Mouse (Mus musculus): ENCODE measurements around the gene Gpr139. TPM values are rescaled to one million over a fixed set of nuclear protein-coding genes. Genes with fewer than 3 reads are reported as not detected.

Gpr139 gene
- total and polyA plus RNA-seq, 3 experiments, result not detected

- Histone ChIP-seq H3K9me3 (replicated peaks) (peaks cover 61% of the 10 kb centered on the region), H3K4me3 (ENCODE audit: low read depth, low read length) (0 out of 2 replicates have a peak overlapping the region, but pooled peaks have one; percentile 4), H3K4me1 (ENCODE audit: insufficient read depth, low read depth, low read length) (no peaks in the 10 kb centered on the region), H3K36me3 (replicated peaks) (no peaks in the 10 kb centered on the region), H3K27me3 (ENCODE audit: insufficient read depth, low read length) (no peaks in the 10 kb centered on the region)
- TF ChIP-seq TAL1 (conservative IDR thresholded peaks at IDR 0.05; ENCODE audit: low read depth, low read length) (no peak), GATA1 (IDR thresholded peaks at IDR 0.05; ENCODE audit: borderline replicate concordance, low read length) (no peak), GATA2 (IDR thresholded peaks at IDR 0.05; ENCODE audit: borderline replicate concordance, low read depth, low read length) (no peak), CTCF (IDR thresholded peaks at IDR 0.05; ENCODE audit: low read depth, low read length) (no peak), POLR2AphosphoS5 (IDR thresholded peaks at IDR 0.05; ENCODE audit: insufficient replicate concordance, low read depth, low read length) (no peak)
- no peak for DNase-seq (ENCODE audit: low spot score)
- ATAC-seq (ENCODE audit: extremely low read depth, insufficient number of reproducible peaks, low FRiP score, poor library complexity, severe bottlenecking), result no peak
These were observed 958 bp upstream of the Gpr139 start for GRCm38 (mm10) chr7:119185181-119185940.

GRCm38 (mm10) chr7:119181053-119181452 lies 3.4 kb downstream of the Gpr139 start:
- Histone ChIP-seq H3K27me3 (ENCODE audit: insufficient read depth, low read length) (no peaks in the 10 kb centered on the region), H3K9me3 (replicated peaks) (peaks cover 57% of the 10 kb centered on the region), H3K4me1 (ENCODE audit: insufficient read depth, low read depth, low read length) (no peaks in the 10 kb centered on the region), H3K4me3 (ENCODE audit: low read depth, low read length) (no peak overlapping the region), H3K36me3 (replicated peaks) (no peaks in the 10 kb centered on the region)
- no peak for DNase-seq (ENCODE audit: low spot score)
- ATAC-seq (ENCODE audit: extremely low read depth, insufficient number of reproducible peaks, low FRiP score, poor library complexity, severe bottlenecking), result no peak
- TF ChIP-seq GATA2 (IDR thresholded peaks at IDR 0.05; ENCODE audit: borderline replicate concordance, low read depth, low read length) (no peak), POLR2AphosphoS5 (IDR thresholded peaks at IDR 0.05; ENCODE audit: insufficient replicate concordance, low read depth, low read length) (no peak), TAL1 (conservative IDR thresholded peaks at IDR 0.05; ENCODE audit: low read depth, low read length) (no peak), CTCF (IDR thresholded peaks at IDR 0.05; ENCODE audit: low read depth, low read length) (no peak), GATA1 (IDR thresholded peaks at IDR 0.05; ENCODE audit: borderline replicate concordance, low read length) (no peak)

GRCm38 (mm10) chr7:119160015-119160414 lies 24.4 kb downstream of the Gpr139 start:
- Histone ChIP-seq H3K36me3 (replicated peaks) (no peaks in the 10 kb centered on the region), H3K4me3 (ENCODE audit: low read depth, low read length) (no peak overlapping the region), H3K27me3 (ENCODE audit: insufficient read depth, low read length) (no peaks in the 10 kb centered on the region), H3K9me3 (replicated peaks) (peaks cover 21% of the 10 kb centered on the region), H3K4me1 (ENCODE audit: insufficient read depth, low read depth, low read length) (no peaks in the 10 kb centered on the region)
- no peak for DNase-seq (ENCODE audit: low spot score)
- ATAC-seq (ENCODE audit: extremely low read depth, insufficient number of reproducible peaks, low FRiP score, poor library complexity, severe bottlenecking), result no peak
- TF ChIP-seq TAL1 (conservative IDR thresholded peaks at IDR 0.05; ENCODE audit: low read depth, low read length) (no peak), CTCF (IDR thresholded peaks at IDR 0.05; ENCODE audit: low read depth, low read length) (no peak), POLR2AphosphoS5 (IDR thresholded peaks at IDR 0.05; ENCODE audit: insufficient replicate concordance, low read depth, low read length) (no peak), GATA2 (IDR thresholded peaks at IDR 0.05; ENCODE audit: borderline replicate concordance, low read depth, low read length) (no peak), GATA1 (IDR thresholded peaks at IDR 0.05; ENCODE audit: borderline replicate concordance, low read length) (no peak)

- Histone ChIP-seq H3K9me3 (replicated peaks) (peaks cover 13% of the 10 kb centered on the region), H3K4me1 (ENCODE audit: insufficient read depth, low read depth, low read length) (no peaks in the 10 kb centered on the region), H3K36me3 (replicated peaks) (no peaks in the 10 kb centered on the region), H3K4me3 (ENCODE audit: low read depth, low read length) (no peak overlapping the region), H3K27me3 (ENCODE audit: insufficient read depth, low read length) (no peaks in the 10 kb centered on the region)
- DNase-seq (ENCODE audit: low spot score), result no peak
- no peak for TF ChIP-seq GATA1 (IDR thresholded peaks at IDR 0.05; ENCODE audit: borderline replicate concordance, low read length)
- TF ChIP-seq TAL1 (conservative IDR thresholded peaks at IDR 0.05; ENCODE audit: low read depth, low read length), result no peak
- no peak for TF ChIP-seq CTCF (IDR thresholded peaks at IDR 0.05; ENCODE audit: low read depth, low read length)
- no peak for ATAC-seq (ENCODE audit: extremely low read depth, insufficient number of reproducible peaks, low FRiP score, poor library complexity, severe bottlenecking)
These were observed 72.6 kb downstream of the Gpr139 start for GRCm38 (mm10) chr7:119111771-119112170.

- Histone ChIP-seq H3K4me3 (ENCODE audit: low read depth, low read length) (no peak overlapping the region), H3K9me3 (replicated peaks) (peaks cover 24% of the 10 kb centered on the region), H3K4me1 (ENCODE audit: insufficient read depth, low read depth, low read length) (no peaks in the 10 kb centered on the region), H3K27me3 (ENCODE audit: insufficient read depth, low read length) (no peaks in the 10 kb centered on the region), H3K36me3 (replicated peaks) (no peaks in the 10 kb centered on the region)
- DNase-seq (ENCODE audit: low spot score) (no peak), ATAC-seq (ENCODE audit: extremely low read depth, insufficient number of reproducible peaks, low FRiP score, poor library complexity, severe bottlenecking) (no peak)
- TF ChIP-seq GATA1 (IDR thresholded peaks at IDR 0.05; ENCODE audit: borderline replicate concordance, low read length), result no peak
- TF ChIP-seq POLR2AphosphoS5 (IDR thresholded peaks at IDR 0.05; ENCODE audit: insufficient replicate concordance, low read depth, low read length), result no peak
- no peak for TF ChIP-seq TAL1 (conservative IDR thresholded peaks at IDR 0.05; ENCODE audit: low read depth, low read length)
- TF ChIP-seq CTCF (IDR thresholded peaks at IDR 0.05; ENCODE audit: low read depth, low read length), result no peak
- TF ChIP-seq GATA2 (IDR thresholded peaks at IDR 0.05; ENCODE audit: borderline replicate concordance, low read depth, low read length), result no peak
These were observed 78.5 kb downstream of the Gpr139 start for GRCm38 (mm10) chr7:119105878-119106277.

- H3K36me3 ChIP-seq (replicated peaks), result no peaks in the 10 kb centered on the region
- ATAC-seq (ENCODE audit: extremely low read depth, insufficient number of reproducible peaks, low FRiP score, poor library complexity, severe bottlenecking) (no peak), DNase-seq (ENCODE audit: low spot score) (no peak)
- no peaks in the 10 kb centered on the region for H3K27me3 ChIP-seq (ENCODE audit: insufficient read depth, low read length)
- H3K9me3 ChIP-seq (replicated peaks), result peaks cover 5% of the 10 kb centered on the region
- TF ChIP-seq TAL1 (conservative IDR thresholded peaks at IDR 0.05; ENCODE audit: low read depth, low read length) (no peak), POLR2AphosphoS5 (IDR thresholded peaks at IDR 0.05; ENCODE audit: insufficient replicate concordance, low read depth, low read length) (no peak), GATA1 (IDR thresholded peaks at IDR 0.05; ENCODE audit: borderline replicate concordance, low read length) (no peak), CTCF (IDR thresholded peaks at IDR 0.05; ENCODE audit: low read depth, low read length) (no peak), GATA2 (IDR thresholded peaks at IDR 0.05; ENCODE audit: borderline replicate concordance, low read depth, low read length) (no peak)
- H3K4me3 ChIP-seq (ENCODE audit: low read depth, low read length), result no peak overlapping the region
- no peaks in the 10 kb centered on the region for H3K4me1 ChIP-seq (ENCODE audit: insufficient read depth, low read depth, low read length)
These were observed 87.8 kb downstream of the Gpr139 start for GRCm38 (mm10) chr7:119096583-119096982.

Other genes starting within 250 kb of the Gpr139 start
- not detected in 2 replicates for gene Gprc5b, start 189.4 kb downstream of the Gpr139 start, total RNA-seq (2014; fragmentation: Nextera tagmentation)
- gene Gprc5b, start 189.4 kb downstream of the Gpr139 start, total RNA-seq (2017), result 0.16 TPM in 1 of 2 replicates, not detected in the other
- not detected in 2 replicates for gene Gprc5b, start 189.4 kb downstream of the Gpr139 start, polyA plus RNA-seq (2012)